Mouse (Mus musculus): ENCODE data around the gene Batf2. TPM values are rescaled to one million over a fixed set of nuclear protein-coding genes. Genes with fewer than 3 reads are reported as not detected.
A peak's percentile ranks its signal among the peaks of the same experiment; 100 is the strongest.

Batf2 gene
- not detected for total RNA-seq (2021)

- intact Hi-C loops (cut with DNase I) = no loop called here
- DNase-seq = peak; percentile 96
These were observed at the start of gene Batf2 for GRCm38 (mm10) chr19:6140678-6141393. Batf2 (plus strand) TSS chr19:6140983.

- DNase-seq = no peak
- intact Hi-C loops (cut with DNase I) = no loop called here
These were observed 46.7 kb upstream of the Batf2 start, which contains the start of gene AC131692.1 for GRCm38 (mm10) chr19:6094119-6094518. AC131692.1 (plus strand) TSS chr19:6094419.

DNA sequence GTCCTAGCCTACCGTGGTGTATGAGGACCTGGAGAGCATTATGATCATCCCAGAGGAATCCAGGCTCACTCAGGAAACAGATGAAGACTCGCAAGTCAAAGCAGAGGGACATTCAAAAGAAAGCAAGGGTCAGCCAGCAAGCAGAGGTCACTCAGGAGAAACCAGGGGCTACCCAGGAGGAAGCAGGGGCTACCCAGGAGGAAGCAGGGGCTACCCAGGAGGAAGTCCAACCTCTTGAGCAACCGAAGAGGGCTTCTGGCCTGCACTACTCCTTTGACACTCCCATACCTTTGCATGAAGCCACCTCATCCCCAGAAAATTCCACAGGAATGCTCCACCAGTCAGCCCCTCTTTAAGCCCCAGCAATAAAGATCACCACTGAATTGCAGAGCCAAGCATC is 42.9 kb upstream of the Batf2 start:
- DNase-seq = no peak
- intact Hi-C loops (cut with DNase I) = no loop called here

DNA sequence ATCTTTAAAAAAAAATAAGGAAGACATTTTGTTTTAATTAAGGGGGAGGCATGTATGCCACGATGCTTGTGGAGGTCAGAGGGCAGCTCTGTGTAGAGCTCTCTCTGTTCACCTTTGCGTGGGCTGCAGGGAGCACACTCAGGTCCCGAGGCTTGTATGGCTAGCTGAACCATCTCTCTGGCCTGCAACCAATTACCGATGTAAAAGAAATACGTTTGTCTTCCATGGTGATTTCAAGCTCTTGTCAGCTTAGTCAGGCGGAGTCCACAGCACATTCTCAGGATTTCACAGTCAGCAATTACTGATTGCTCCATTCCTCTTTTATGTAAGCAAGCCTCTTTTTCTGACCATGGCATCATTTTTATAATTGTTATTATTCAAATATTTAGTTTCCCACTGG is 39.6 kb upstream of the Batf2 start:
- no peak for DNase-seq
- intact Hi-C loops (cut with DNase I) = no loop called here

GRCm38 (mm10) chr19:6102169-6102853 is 38.5 kb upstream of the Batf2 start:
- intact Hi-C loops (cut with DNase I) = no loop called here
- DNase-seq = no peak

GRCm38 (mm10) chr19:6104476-6104875 is 36.3 kb upstream of the Batf2 start:
- DNase-seq = no peak
- intact Hi-C loops (cut with DNase I) = no loop called here

DNA sequence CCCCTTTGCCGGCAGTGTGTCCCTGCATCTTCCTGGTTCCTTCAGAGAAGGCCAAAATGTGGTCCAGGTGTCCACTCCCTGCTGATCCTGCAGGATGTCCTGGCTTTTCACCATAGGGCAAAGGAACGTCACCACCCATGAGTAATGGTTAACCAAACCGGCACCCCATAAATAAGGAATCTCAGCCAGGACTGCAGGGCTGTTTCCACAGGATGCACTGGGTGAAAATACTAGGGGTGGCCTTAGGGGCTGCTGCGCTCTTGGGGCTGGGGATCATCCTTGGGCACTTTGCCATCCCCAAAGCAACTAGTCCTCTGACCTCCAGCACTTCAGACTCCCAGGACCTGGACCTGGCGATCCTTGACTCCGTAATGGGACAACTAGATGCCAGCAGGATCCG is 35.2 kb upstream of the Batf2 start, which contains the start of gene Naaladl1:
TSS of gene Naaladl1 (plus strand) at position 197 of the 400 bp plus-strand sequence.
- intact Hi-C loops (cut with DNase I) = no loop called here

GRCm38 (mm10) chr19:6113116-6113515 is 27.7 kb upstream of the Batf2 start:
- intact Hi-C loops (cut with DNase I) = no loop called here

More for the DNA sequence above, 35.2 kb upstream of the Batf2 start, which contains the start of gene Naaladl1:
- DNase-seq = no peak

GRCm38 (mm10) chr19:6116113-6116850 is 24.5 kb upstream of the Batf2 start:
- DNase-seq = no peak
- intact Hi-C loops (cut with DNase I) = no loop called here

More at GRCm38 (mm10) chr19:6113116-6113515, 27.7 kb upstream of the Batf2 start:
- DNase-seq = no peak

DNA sequence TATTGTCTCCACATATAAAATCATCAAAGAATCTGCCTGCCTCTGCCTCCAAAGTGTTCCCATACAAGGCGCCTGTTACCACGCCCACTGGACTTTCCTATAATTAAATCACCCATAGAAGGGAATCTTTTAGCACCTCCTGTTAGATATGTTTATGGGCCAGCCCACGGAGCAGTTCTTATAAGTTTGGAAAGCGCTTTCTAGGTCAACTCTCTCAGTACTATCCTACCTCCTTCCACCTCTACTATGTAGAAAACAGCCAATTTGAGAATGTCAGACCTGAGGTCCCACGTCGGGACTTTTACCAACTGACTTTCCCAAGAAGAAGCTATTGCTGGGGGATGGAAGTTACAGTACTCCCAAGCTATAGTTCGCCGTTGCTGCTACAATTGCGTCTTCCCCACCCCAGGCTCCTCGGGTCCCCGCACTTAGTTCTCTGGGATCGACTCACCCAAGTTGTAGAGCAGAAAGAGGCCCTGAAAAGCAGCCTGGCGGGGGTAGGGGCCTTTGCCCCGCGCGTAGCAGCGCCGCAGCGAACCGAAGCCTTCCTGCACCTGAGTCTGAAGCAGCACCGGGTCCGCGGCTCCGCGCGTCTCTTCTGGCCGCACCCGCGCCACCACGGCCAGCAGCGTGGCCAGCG is 23.3 kb upstream of the Batf2 start:
- no peak for DNase-seq
- intact Hi-C loops (cut with DNase I) = no loop called here

GRCm38 (mm10) chr19:6117986-6118676 is 22.7 kb upstream of the Batf2 start, which contains the start of gene Sac3d1:
Sac3d1 (minus strand) TSS chr19:6118650.
- DNase-seq = peak; percentile 90
- intact Hi-C loops (cut with DNase I) = no loop called here

GRCm38 (mm10) chr19:6118677-6119185 is 22.1 kb upstream of the Batf2 start:
- peak; percentile 32 for DNase-seq
- intact Hi-C loops (cut with DNase I) = no loop called here

GRCm38 (mm10) chr19:6121761-6122160 is 19.0 kb upstream of the Batf2 start:
- DNase-seq = no peak
- intact Hi-C loops (cut with DNase I) = no loop called here

DNA sequence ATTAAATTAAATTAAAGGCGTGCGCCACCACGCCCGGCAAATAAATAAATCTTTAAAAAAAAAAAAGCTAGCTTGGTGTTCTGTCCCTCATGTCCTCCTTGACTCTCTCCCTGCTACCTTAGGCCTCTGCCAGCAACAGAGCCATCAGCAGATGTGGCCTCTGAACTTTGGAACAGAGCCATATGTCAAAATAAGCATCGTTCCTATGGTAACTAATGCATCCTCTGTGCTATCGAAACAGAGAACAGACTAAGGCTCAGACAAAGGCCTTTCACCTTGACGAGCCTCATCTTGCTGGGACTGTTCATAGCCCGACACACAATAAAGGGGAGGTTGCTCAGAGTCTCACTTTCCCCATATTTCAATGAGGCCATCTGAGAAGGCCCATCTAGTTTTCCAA is 17.5 kb upstream of the Batf2 start:
- no peak for DNase-seq
- intact Hi-C loops (cut with DNase I) = no loop called here

GRCm38 (mm10) chr19:6124898-6125297 is 15.9 kb upstream of the Batf2 start:
- intact Hi-C loops (cut with DNase I) = no loop called here
- no peak for DNase-seq

DNA sequence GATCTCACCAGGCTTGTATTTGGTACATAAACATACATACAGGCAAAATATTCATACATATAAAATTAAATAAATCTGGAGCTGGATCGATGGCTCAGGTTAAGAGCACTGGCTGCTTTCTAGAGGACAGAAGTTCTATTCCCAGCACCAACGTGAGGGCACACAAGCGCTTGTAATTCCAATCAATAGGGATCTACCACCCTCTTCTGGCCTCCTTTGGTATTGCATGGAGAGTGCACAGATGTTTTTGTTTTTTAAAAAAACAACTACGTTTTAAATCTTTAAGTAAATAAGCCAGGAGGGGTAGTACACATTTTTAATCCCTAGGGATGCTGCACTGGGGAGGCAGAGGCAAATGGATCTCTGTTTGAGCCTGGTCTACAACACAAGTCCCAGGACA is 14.5 kb upstream of the Batf2 start:
- peak; percentile 32 for DNase-seq
- intact Hi-C loops (cut with DNase I) = no loop called here

GRCm38 (mm10) chr19:6126789-6127580 is 13.8 kb upstream of the Batf2 start:
- intact Hi-C loops (cut with DNase I) = no loop called here
- no peak for DNase-seq

- peak; percentile 96 for DNase-seq
- intact Hi-C loops (cut with DNase I) = no loop called here
These were observed 12.9 kb upstream of the Batf2 start, which contains the start of gene Snx15 for GRCm38 (mm10) chr19:6127760-6128341. Snx15 (minus strand) TSS chr19:6128304.
